In the genomic region with DNA sequence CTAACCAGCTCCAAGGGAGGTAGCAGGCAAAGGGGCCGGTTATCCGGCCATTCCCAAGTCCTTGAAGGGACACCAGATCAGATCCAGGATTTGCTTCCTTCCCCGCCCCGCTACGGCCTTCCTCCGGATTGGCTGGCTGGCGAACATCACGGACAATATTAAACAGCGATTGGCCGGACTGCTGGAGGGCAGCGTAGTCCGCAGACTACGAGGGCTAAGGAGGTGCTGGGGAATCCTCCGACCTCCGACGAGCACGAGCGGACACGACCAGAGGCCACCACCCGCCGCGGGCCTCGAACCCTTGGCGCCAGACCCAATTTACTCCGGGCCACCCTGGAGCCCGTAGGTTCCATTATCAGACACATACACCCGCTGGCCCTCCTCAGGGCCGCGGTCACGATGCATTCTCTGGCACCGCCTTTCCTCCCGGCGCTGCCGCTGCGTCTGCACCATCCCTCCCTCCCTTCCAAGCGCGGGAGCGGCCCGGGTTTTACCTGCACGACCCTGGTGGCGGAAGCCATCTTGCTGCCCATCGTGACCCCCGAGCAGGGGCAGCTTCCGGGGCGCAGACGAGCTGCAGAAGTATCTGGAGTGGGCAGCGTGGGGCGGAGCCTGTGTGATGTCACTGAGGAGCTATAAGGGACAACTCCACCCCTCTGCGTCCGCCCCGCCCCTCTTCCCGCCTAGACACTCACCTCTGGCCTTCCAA, we compare ENCODE assay signal across 8 mouse cellular contexts. TPM values are rescaled to one million over a fixed set of nuclear protein-coding genes. Genes with fewer than 3 reads are reported as not detected.
DNase-seq lines count a peak whose midpoint lies in the region; ATAC-seq and TF ChIP-seq lines count a peak whose summit lies in the region.

TSS of gene Mrps36 (minus strand) at position 624 of the 709 bp plus-strand sequence.

- TF ChIP-seq CTCF in G1E (IDR thresholded peaks at IDR 0.05; ENCODE audit: low read depth, low read length) = no peak
- no peak for TF ChIP-seq CTCF in forebrain, postnatal 0 days (IDR thresholded peaks at IDR 0.05; ENCODE audit: low read depth)

- no peaks in the 10 kb centered on the region for H3K27me3 ChIP-seq in G1E (ENCODE audit: insufficient read depth, low read length)
- H3K27me3 ChIP-seq in forebrain, postnatal 0 days (ENCODE audit: insufficient read depth, low read length) = no peaks in the 10 kb centered on the region
- no peaks in the 10 kb centered on the region for H3K27me3 ChIP-seq in lung, embryonic 15.5 days

- 1% methylated on average over 51 of the region's 52 CpGs for WGBS in forebrain, postnatal 0 days
- WGBS in lung, embryonic 15.5 days = under 1% methylated on average over 46 of the region's 52 CpGs

- H3K4me1 ChIP-seq in G1E (ENCODE audit: insufficient read depth, low read depth, low read length) = peaks cover 61% of the 10 kb centered on the region
- no peaks in the 10 kb centered on the region; the same call in 1 of the 2 replicates for H3K4me1 ChIP-seq in forebrain, postnatal 0 days (ENCODE audit: insufficient read depth)
- peaks cover 12% of the 10 kb centered on the region for H3K4me1 ChIP-seq in lung, embryonic 15.5 days

- peak; percentile 87 for ATAC-seq in G1E (ENCODE audit: extremely low read depth, insufficient number of reproducible peaks, low FRiP score, poor library complexity, severe bottlenecking)
- peak; percentile 96 for ATAC-seq in forebrain, postnatal 0 days
- peak; percentile 98 for ATAC-seq in lung, embryonic 15.5 days (ENCODE audit: borderline replicate concordance, extremely low read depth, low FRiP score, low TSS enrichment)

- peak within 1 kb of the TSS; percentile 51 for H3K4me2 ChIP-seq in forebrain, postnatal 0 days (ENCODE audit: low read depth)
- peak within 1 kb of the TSS; percentile 66 for H3K4me2 ChIP-seq in lung, embryonic 15.5 days

- peak within 1 kb of the TSS; percentile 92 for H3K4me3 ChIP-seq in G1E (ENCODE audit: low read depth, low read length)
- peak within 1 kb of the TSS; percentile 85 for H3K4me3 ChIP-seq in forebrain, postnatal 0 days (ENCODE audit: low read depth, low read length)
- peak within 1 kb of the TSS; percentile 79 for H3K4me3 ChIP-seq in lung, embryonic 15.5 days

- H3K36me3 ChIP-seq in G1E (replicated peaks) = peaks cover 27% of the 10 kb centered on the region
- no peaks in the 10 kb centered on the region for H3K36me3 ChIP-seq in forebrain, postnatal 0 days (ENCODE audit: insufficient read depth)
- no peaks in the 10 kb centered on the region for H3K36me3 ChIP-seq in lung, embryonic 15.5 days

- peak within 1 kb of the TSS; percentile 92 for H3K27ac ChIP-seq in forebrain, postnatal 0 days (ENCODE audit: low read depth, low read length)
- peak within 1 kb of the TSS; percentile 96 for H3K27ac ChIP-seq in lung, embryonic 15.5 days

- H3K9me3 ChIP-seq in G1E (replicated peaks) = no peaks in the 10 kb centered on the region
- H3K9me3 ChIP-seq in forebrain, postnatal 0 days (ENCODE audit: low read length) = no peaks in the 10 kb centered on the region
- no peaks in the 10 kb centered on the region for H3K9me3 ChIP-seq in lung, embryonic 15.5 days

- peak within 1 kb of the TSS; percentile 90 for H3K9ac ChIP-seq in forebrain, postnatal 0 days
- peak within 1 kb of the TSS; percentile 75 for H3K9ac ChIP-seq in lung, embryonic 15.5 days

- DNase-seq in G1E (ENCODE audit: low spot score) = peak; percentile 78
- peak; percentile 95 to 98 for DNase-seq in cerebellum, adult 18-20 months
- peak; percentile 89 for DNase-seq in forebrain, postnatal 0 days
- peak; percentile 94 for DNase-seq in heart, postnatal 4 days
- peak; percentile 90 for DNase-seq in layer of hippocampus, adult 8-10 months (ENCODE audit: low spot score in 2 of 2)
- DNase-seq in ovary, adult 18-20 months (ENCODE audit: low spot score) = peak; percentile 92
- peak; percentile 88 for DNase-seq in thymus, postnatal 0 days (ENCODE audit: low spot score)

RNA-seq across cellular contexts. Expression of gene Mrps36, which starts in this region (rescaled TPM):
- total RNA-seq in G1E (2014; fragmentation: Nextera tagmentation) = 95.1 and 106 TPM in 2 replicates
- total RNA-seq in G1E (2017) = 210 and 276 TPM in 2 replicates
- 238 and 317 TPM in 2 replicates for polyA plus RNA-seq in G1E (2012)
- 33.0 and 63.9 TPM in 2 replicates for total RNA-seq in forebrain, postnatal 0 days (2014; rRNA removed)
- 151 and 181 TPM in 2 replicates for polyA plus RNA-seq in forebrain, postnatal 0 days (2015; fragmentation: Nextera tagmentation; extraction: Ambion mirVana)
- 100 to 1,000 TPM; 140 to 151 TPM for total RNA-seq in heart, postnatal 4 days (2021)
- total RNA-seq in layer of hippocampus, adult 8-10 months (2022) = 10 to 100 TPM; 48.1 to 57.2 (median 53.7) TPM
- 167 and 169 TPM in 2 replicates for polyA plus RNA-seq in lung, embryonic 15.5 days (2015; fragmentation: Nextera tagmentation; extraction: Ambion mirVana)
- 228 and 249 TPM in 2 replicates for polyA plus RNA-seq in thymus, postnatal 0 days (2015; fragmentation: Nextera tagmentation; extraction: Ambion mirVana)

Comparison
In these comparisons a context has a peak if more than half of its experiments do, and no peak if none do; other contexts are left out.
1. Peak in every context shown above with its lines: DNase-seq, ATAC-seq, H3K4me3 ChIP-seq and H3K27ac ChIP-seq.